Mouse (Mus musculus) bone marrow, adult 2 months (tissue): ENCODE results near the gene Adgra3. TPM values are rescaled to one million over a fixed set of nuclear protein-coding genes. Genes with fewer than 3 reads are reported as not detected.

Source experiments
- H3K27ac ChIP-seq: fragments of 200-500 bp; 2 replicates; pipeline ENCODE4 v1.5.1; 2012; ENCODE audit warnings: low read depth, mild to moderate bottlenecking, control low read depth, inconsistent platforms, low read length; ENCODE audit not compliant: control insufficient read depth, poor library complexity, insufficient read depth
- H3K4me1 ChIP-seq: fragments of 200-500 bp; 2 replicates; pipeline ENCODE4 v1.6.1; 2011; ENCODE audit warnings: low read length; ENCODE audit not compliant: control insufficient read depth, insufficient read depth
- H3K4me3 ChIP-seq: fragments of 200-500 bp; replicated peaks from 2 replicates; pipeline ENCODE3; 2011; ENCODE audit warnings: mild to moderate bottlenecking, low read depth, low read length, control low read depth; ENCODE audit not compliant: control insufficient read depth
- CTCF ChIP-seq: fragments of 200-500 bp; IDR thresholded peaks from 2 replicates; pipeline ENCODE4 v1.5.1; 2011; ENCODE audit warnings: low read length, control low read depth; ENCODE audit not compliant: control insufficient read depth, insufficient read depth
- POLR2A ChIP-seq: fragments of 200-500 bp; IDR thresholded peaks from 2 replicates; pipeline ENCODE4 v1.6.1; 2011; ENCODE audit warnings: low read depth, mild to moderate bottlenecking, control low read depth, low read length, borderline replicate concordance; ENCODE audit not compliant: control insufficient read depth
- WGBS: fragments of 180-500 bp; shearing (Covaris S2); methylation state at CpG from one replicate; pipeline ENCODE4 v1.1.7; 2018; 5-methylcytosine and 5-hydroxymethylcytosine counted together
- polyA plus RNA-seq: library from polyadenylated mRNA; stranded (reverse); fragments of >200 nt; gene quantifications from 2 replicates; pipeline ENCODE4 v1.2.4, GENCODE M21; 2011; ENCODE audit warnings: low replicate concordance; ENCODE audit not compliant: missing spikeins, insufficient read depth, insufficient read length

Adgra3 gene
- polyA plus RNA-seq, 1 experiment: 4.6 TPM

GRCm38 (mm10) chr5:50006915-50007658, 51.7 kb downstream of the Adgra3 start:
- no peak for TF ChIP-seq CTCF
- no peak for TF ChIP-seq POLR2A
- no peak overlapping the region for H3K4me3 ChIP-seq
- H3K4me1 ChIP-seq: no peaks in the 10 kb centered on the region
- H3K27ac ChIP-seq: no peak overlapping the region
- WGBS: 89% methylated on average over 9 of the region's 9 CpGs

DNA sequence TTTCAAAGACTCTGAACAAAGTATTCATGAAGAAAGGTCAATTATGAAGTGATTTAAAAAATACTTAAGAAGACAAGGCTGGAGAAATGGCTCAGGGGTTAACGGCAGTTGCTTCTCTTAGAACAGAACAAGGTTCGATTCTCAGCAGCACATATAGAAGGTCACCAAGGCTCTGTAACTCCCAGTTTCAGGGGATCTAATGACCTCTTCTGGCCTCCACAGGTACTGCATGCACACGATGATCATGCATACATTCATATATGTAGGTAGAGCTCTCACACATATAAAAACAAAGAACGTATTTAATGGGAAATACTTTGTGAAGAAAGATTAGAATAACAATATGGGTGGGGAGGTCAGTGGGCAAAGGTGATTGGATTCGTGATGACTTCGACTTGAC, 56.5 kb downstream of the Adgra3 start:
- TF ChIP-seq CTCF (no peak), POLR2A (no peak)
- Histone ChIP-seq H3K4me3 (no peak overlapping the region), H3K4me1 (no peaks in the 10 kb centered on the region), H3K27ac (no peak overlapping the region)
- 83% methylated on average over 6 of the region's 6 CpGs for WGBS

DNA sequence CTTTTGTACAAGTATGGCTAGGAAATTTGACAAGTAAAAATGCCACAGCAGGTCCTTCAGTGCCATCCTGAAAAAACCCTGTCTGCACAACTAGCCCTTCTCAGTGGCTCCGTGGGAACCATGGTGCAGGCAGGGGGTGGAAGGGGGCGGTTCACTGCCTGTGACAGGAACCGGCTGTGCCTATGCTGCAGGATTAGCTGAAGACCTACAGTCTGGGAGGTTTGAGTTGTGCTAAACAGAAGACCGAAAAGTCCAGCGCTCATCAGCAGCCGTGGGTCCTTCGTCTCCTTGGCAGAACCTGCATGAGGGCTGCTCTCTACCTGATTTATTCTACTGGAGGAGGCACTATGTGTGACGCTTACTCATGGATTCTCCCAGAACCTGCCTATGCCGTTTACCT, 59.0 kb downstream of the Adgra3 start:
- H3K4me1 ChIP-seq: no peaks in the 10 kb centered on the region
- H3K4me3 ChIP-seq: no peak overlapping the region
- H3K27ac ChIP-seq: no peak overlapping the region
- TF ChIP-seq POLR2A (no peak), CTCF (no peak)
- whole genome bisulfite sequencing: 81% methylated on average over 9 of the region's 9 CpGs

DNA sequence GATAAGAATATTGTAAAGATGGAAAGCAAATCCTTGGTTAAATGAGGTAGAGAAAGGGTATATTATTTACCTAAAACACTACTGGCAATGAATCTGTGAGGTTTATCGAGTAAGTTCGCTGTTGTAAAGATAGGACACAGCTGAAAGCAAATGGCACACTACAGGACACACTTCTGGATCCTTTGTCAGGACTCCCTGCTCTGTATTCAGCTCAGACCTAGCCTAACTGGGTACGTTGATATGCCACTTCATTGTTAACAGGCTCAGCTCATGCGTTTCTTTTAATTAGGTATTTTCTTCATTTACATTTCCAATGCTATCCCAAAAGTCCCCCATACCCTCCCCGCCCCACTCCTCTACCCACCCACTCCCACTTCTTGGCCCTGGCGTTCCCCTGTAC, 61.8 kb downstream of the Adgra3 start:
- 91% methylated on average over 6 of the region's 6 CpGs for WGBS
- Histone ChIP-seq H3K4me1 (no peaks in the 10 kb centered on the region), H3K27ac (no peak overlapping the region), H3K4me3 (no peak overlapping the region)
- TF ChIP-seq CTCF (no peak), POLR2A (no peak)

DNA sequence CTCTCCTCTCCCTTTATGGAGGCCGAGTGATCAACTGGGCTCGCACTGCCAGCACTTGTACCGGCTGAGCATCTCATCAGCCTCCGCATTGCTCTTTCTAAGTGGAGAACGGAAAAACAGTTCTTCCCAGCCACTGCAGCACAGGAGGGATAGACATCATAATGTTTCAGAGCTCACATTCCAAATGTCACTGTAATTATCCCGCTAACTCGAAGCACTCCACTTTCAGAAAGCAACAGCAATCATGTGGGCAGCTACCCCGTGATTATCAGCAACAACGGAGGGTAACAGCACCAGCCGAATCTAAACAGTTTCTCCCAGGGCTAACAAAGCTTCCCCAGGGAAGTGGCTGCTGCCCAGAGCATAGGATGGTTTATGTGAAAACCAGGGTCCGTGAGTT, 62.3 kb downstream of the Adgra3 start:
- 87% methylated on average over 11 of the region's 11 CpGs for WGBS
- Histone ChIP-seq H3K4me1 (no peaks in the 10 kb centered on the region), H3K4me3 (no peak overlapping the region), H3K27ac (no peak overlapping the region)
- TF ChIP-seq CTCF (no peak), POLR2A (no peak)

- WGBS: 76% methylated on average over 8 of the region's 8 CpGs
- TF ChIP-seq CTCF (no peak), POLR2A (no peak)
- no peaks in the 10 kb centered on the region for H3K4me1 ChIP-seq
- no peak overlapping the region for H3K4me3 ChIP-seq
- no peak overlapping the region for H3K27ac ChIP-seq
Measured at GRCm38 (mm10) chr5:49990737-49991323, 68.0 kb downstream of the Adgra3 start.

DNA sequence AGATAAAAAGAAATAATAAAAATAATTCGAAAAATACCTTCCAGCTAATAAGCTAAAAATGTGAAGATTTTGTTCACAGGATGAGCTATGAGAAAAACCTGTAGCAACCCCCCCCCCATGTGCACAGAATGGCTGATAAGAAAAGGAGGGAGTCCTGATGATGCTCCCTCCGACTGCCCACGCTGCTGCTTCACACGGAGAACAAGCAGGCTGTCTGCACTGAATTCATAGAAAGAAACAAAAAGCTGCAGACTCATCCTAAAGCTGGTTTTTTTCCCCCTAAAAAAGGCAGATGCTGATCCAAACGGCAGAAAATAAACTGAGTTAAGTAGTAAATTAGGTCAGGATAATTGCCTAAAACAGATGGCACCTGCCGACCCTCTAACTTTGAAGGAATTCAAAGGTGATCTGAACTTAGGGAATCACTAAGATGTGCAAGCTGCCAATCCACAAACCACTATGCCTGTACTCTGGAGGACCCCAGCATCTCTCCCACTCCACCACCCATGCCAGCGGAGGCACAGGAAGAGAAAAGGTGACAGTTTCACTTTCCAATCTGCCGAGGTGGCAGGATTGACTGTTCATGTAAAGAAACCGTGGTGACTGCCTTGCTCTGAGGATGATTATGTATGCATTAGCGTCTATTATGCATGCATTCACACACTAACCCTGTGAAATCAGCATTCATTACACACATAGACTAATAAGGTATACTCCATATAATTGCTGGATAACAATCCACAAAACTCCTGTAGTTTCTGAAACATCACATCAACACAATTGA, 70.6 kb downstream of the Adgra3 start:
- WGBS: 52% methylated on average over 10 of the region's 10 CpGs
- Histone ChIP-seq H3K4me3 (no peak overlapping the region), H3K4me1 (no peaks in the 10 kb centered on the region), H3K27ac (no peak overlapping the region)
- no peak for TF ChIP-seq POLR2A
- no peak for TF ChIP-seq CTCF

- Histone ChIP-seq H3K4me1 (no peaks in the 10 kb centered on the region), H3K27ac (no peak overlapping the region), H3K4me3 (no peak overlapping the region)
- TF ChIP-seq CTCF (no peak), POLR2A (no peak)
- 24% methylated on average over 5 of the region's 5 CpGs for WGBS
Measured at GRCm38 (mm10) chr5:49980727-49981126, 78.1 kb downstream of the Adgra3 start.
